Mouse (Mus musculus) left cerebral cortex, adult 9 months (tissue): ENCODE data around the gene Gm8677.
"Not testable (repeated sequence)": the region's sequence is repeated elsewhere in the genome, so short reads cannot be mapped to it uniquely, and the experiment has no call there.

Experiments used
- DNase-seq, 2 experiments: peaks; one replicate each; pipeline ENCODE4 v3.0.0; 2022; ENCODE audit warnings: low spot score in 2 of 2

The Gm8677 gene

DNA sequence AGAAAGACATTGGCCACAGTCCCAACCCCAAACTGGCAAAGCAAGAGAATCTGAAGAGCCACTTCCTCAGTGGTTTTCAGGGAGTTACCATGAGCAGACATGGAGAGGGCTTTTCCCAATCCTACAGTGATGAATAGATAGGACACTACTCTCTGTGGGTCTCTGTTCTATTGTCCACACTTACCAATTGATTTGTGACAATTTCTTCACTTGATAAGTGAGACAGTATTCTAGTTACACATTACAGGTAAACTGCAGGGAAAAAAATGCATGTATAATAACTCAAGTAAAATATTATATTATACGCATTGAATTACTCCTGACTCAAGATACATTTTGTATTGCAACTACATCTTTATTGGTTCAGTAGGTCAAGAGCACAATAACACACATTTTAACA is at the start of gene Gm8677:
Gm8677 (minus strand) TSS at position 101 of the 400 bp plus-strand sequence.
- not testable (repeated sequence) for DNase-seq

DNA sequence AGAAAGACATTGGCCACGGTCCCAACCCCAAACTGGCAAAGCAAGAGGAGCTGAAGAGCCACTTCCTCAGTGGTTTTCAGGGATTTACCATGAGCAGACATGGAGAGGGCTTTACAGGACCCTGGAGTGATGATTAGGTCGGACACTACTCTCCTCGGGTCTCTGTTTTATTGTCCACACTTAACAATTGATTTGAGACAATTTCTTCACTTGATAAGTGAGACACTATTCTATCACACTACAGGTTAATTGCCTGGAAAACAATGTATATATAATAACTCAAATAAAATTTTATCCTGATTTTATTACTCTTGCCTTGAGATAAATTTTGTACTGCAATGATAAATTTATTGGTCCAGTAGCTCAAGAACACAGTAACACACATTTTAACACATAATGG is 30.6 kb upstream of the Gm8677 start, which contains the start of gene Gm4201:
Gm4201 (minus strand) TSS at position 101 of the 400 bp plus-strand sequence.
- not testable (repeated sequence) for DNase-seq

DNA sequence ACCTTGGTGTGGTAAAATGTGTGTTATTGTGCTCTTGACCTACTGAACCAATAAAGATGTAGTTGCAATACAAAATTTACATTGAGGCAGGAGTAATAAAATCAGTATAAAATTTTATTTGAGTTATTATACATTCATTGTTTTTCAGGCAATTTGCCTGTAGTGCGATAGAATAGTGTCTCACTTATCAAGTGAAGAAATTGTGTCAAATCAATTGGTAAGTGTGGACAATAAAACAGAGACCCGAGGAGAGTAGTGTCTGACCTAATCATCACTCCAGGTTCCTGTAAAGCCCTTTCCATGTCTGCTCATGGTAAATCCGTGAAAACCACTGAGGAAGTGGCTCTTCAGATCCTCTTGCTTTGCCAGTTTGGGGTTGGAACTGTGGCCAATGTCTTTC is 12.0 kb downstream of the Gm8677 start, which contains the start of gene Vmn1r152:
Vmn1r152 (plus strand) TSS at position 301 of the 400 bp plus-strand sequence.
- not testable (repeated sequence) for DNase-seq

DNA sequence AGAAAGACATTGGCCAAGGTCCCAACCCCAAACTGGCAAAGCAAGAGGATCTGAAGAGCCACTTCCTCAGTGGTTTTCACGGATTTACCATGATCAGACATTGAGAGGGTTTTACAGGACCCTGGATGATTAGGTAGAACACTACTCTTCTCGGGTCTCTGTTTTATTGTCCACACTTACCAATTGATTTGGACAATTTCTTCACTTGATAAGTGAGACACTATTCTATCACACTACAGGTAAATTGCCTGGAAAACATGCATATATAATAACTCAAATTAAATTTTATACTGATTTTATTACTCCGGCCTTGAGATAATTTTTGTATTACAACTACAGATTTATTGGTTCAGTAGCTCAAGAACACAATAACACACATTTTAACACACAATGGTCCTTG is 35.1 kb downstream of the Gm8677 start, which contains the start of gene Vmn1r151:
Vmn1r151 (minus strand) TSS at position 101 of the 400 bp plus-strand sequence.
- not testable (repeated sequence) for DNase-seq
